Mouse (Mus musculus): ENCODE measurements around the gene Ptpn1.

- TF ChIP-seq CTCF (IDR thresholded peaks at IDR 0.05; ENCODE audit: extremely low read depth, insufficient read length, insufficient replicate concordance, low read depth, low read length) (no peak), POLR2A (IDR thresholded peaks at IDR 0.05; ENCODE audit: low read depth, low read length) (no peak)
Observed at GRCm38 (mm10) chr2:167920041-167920440, 11.8 kb upstream of the Ptpn1 start.
